Mouse (Mus musculus) heart, postnatal 0 days (tissue): ENCODE measurements around the gene Exosc9.
"Not testable (repeated sequence)": the region's sequence is repeated elsewhere in the genome, so short reads cannot be mapped to it uniquely, and the experiment has no call there.

Experiments used
- CTCF ChIP-seq: IDR thresholded peaks from 2 replicates; pipeline ENCODE4 v1.5.1; 2016; ENCODE audit warnings: antibody characterized with exemption, control low read depth, low read depth
- EP300 ChIP-seq: IDR thresholded peaks from 2 replicates; pipeline ENCODE4 v1.6.1; 2016; ENCODE audit warnings: antibody characterized with exemption, low read depth

DNA sequence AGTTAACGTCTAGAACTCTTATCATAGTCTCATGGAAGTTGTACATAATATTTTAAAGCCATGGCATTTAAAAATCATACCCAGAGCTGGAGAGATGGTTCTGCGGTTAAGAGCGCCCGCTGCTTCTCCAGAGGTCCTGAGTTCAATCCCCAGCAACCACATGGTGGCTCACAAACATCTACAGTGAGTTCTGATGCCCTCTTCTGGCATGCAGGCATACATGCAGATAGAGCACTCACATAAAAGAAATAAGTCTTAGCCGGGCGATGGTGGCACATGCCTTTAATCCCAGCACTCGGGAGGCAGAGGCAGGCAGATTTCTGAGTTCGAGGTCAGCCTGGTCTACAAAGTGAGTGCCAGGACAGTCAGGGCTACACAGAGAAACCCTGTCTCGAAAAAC lies 47.4 kb downstream of the Exosc9 start:
- TF ChIP-seq CTCF, EP300: not testable (repeated sequence)
